Mouse (Mus musculus) spleen, adult 2 months (tissue): ENCODE results near the gene Aff4. TPM values are rescaled to one million over a fixed set of nuclear protein-coding genes. Genes with fewer than 3 reads are reported as not detected.
A peak's percentile ranks its signal among the peaks of the same experiment; 100 is the strongest.

Experiments
- DNase-seq, 2 experiments: peaks; one replicate each; pipeline versions ENCODE4 v3.0.0 to v3.0.0-alpha.2; 2012 to 2021; ENCODE audit warnings: low spot score in 2 of 2, low read depth in 1 of 2
- H3K27ac ChIP-seq: fragments of 200-500 bp; 2 replicates; pipeline ENCODE4 v1.5.1; 2012; ENCODE audit warnings: low read length, inconsistent platforms; ENCODE audit not compliant: insufficient read depth
- H3K27me3 ChIP-seq: fragments of 200-500 bp; 2 replicates; pipeline ENCODE4 v1.6.1; 2012; ENCODE audit warnings: mild to moderate bottlenecking, moderate library complexity, low read length, inconsistent platforms; ENCODE audit not compliant: control insufficient read depth, insufficient read depth
- H3K36me3 ChIP-seq: fragments of 200-500 bp; 2 replicates; pipeline ENCODE4 v1.6.1; 2012; ENCODE audit warnings: mild to moderate bottlenecking, low read length, inconsistent platforms; ENCODE audit not compliant: control insufficient read depth, insufficient read depth
- H3K4me1 ChIP-seq: fragments of 200-500 bp; 2 replicates; pipeline ENCODE4 v1.6.1; 2011; ENCODE audit warnings: inconsistent platforms; ENCODE audit not compliant: control insufficient read depth, insufficient read depth, insufficient read length
- H3K4me3 ChIP-seq: fragments of 200-500 bp; 2 replicates; pipeline ENCODE4 v1.5.1; 2011; ENCODE audit warnings: mild to moderate bottlenecking, inconsistent platforms; ENCODE audit not compliant: insufficient read depth, insufficient read length; ENCODE audit errors: extremely low read depth
- CTCF ChIP-seq: fragments of 200-500 bp; IDR thresholded peaks from 2 replicates; pipeline ENCODE4 v1.5.1; 2011; ENCODE audit warnings: mild to moderate bottlenecking, inconsistent platforms; ENCODE audit not compliant: insufficient read depth, insufficient read length, insufficient replicate concordance; ENCODE audit errors: extremely low read depth
- POLR2A ChIP-seq: fragments of 200-500 bp; IDR thresholded peaks from 2 replicates; pipeline ENCODE4 v1.6.1; 2011; ENCODE audit warnings: low read depth, low read length, inconsistent platforms
- WGBS: fragments of 180-500 bp; shearing (Covaris S2); methylation state at CpG from one replicate; pipeline ENCODE4 v1.1.7; 2018; 5-methylcytosine and 5-hydroxymethylcytosine counted together
- polyA plus RNA-seq: library from polyadenylated mRNA; depleted of rRNA; stranded (reverse); fragments of >200 nt; gene quantifications from 2 replicates; pipeline ENCODE4 v1.2.3, GENCODE M21; 2012

The Aff4 gene
- polyA plus RNA-seq, 1 experiment = 8.9 TPM

- no peaks in the 10 kb centered on the region for H3K27me3 ChIP-seq
- WGBS = under 1% methylated on average over 21 of the region's 21 CpGs
- no peak within 1 kb of the TSS for H3K27ac ChIP-seq
- no peaks in the 10 kb centered on the region; the same call in 1 of the 2 replicates for H3K4me1 ChIP-seq
- DNase-seq = peak; percentile 66 to 86
- H3K36me3 ChIP-seq = peaks cover 13% of the 10 kb centered on the region
- TF ChIP-seq CTCF = no peak
- TF ChIP-seq POLR2A = peak; percentile 44; the same call in 1 of the 2 replicates
- H3K4me3 ChIP-seq = peak within 1 kb of the TSS; percentile 88
Observed at GRCm38 (mm10) chr11:53324512-53324968, 26.1 kb upstream of the Aff4 start, which contains the start of gene Zcchc10. Gene Zcchc10, plus strand, starts transcription at chr11:53324679.

GRCm38 (mm10) chr11:53330325-53330724 is 20.3 kb upstream of the Aff4 start:
- no peaks in the 10 kb centered on the region for H3K27me3 ChIP-seq
- H3K36me3 ChIP-seq = peaks cover 16% of the 10 kb centered on the region
- DNase-seq = no peak
- H3K4me1 ChIP-seq = peaks cover 2% of the 10 kb centered on the region; the same call in 1 of the 2 replicates
- H3K4me3 ChIP-seq = no peak overlapping the region
- H3K27ac ChIP-seq = no peak overlapping the region
- no peak for TF ChIP-seq POLR2A
- TF ChIP-seq CTCF = no peak
- WGBS = 70% methylated on average over 7 of the region's 7 CpGs

GRCm38 (mm10) chr11:53331121-53331520 is 19.5 kb upstream of the Aff4 start:
- H3K27me3 ChIP-seq = no peaks in the 10 kb centered on the region
- no peak overlapping the region for H3K4me3 ChIP-seq
- DNase-seq = no peak
- H3K27ac ChIP-seq = no peak overlapping the region
- H3K4me1 ChIP-seq = peaks cover 2% of the 10 kb centered on the region; the same call in 1 of the 2 replicates
- TF ChIP-seq CTCF = no peak
- TF ChIP-seq POLR2A = no peak
- 97% methylated on average over 6 of the region's 6 CpGs for WGBS
- peaks cover 16% of the 10 kb centered on the region for H3K36me3 ChIP-seq

DNA sequence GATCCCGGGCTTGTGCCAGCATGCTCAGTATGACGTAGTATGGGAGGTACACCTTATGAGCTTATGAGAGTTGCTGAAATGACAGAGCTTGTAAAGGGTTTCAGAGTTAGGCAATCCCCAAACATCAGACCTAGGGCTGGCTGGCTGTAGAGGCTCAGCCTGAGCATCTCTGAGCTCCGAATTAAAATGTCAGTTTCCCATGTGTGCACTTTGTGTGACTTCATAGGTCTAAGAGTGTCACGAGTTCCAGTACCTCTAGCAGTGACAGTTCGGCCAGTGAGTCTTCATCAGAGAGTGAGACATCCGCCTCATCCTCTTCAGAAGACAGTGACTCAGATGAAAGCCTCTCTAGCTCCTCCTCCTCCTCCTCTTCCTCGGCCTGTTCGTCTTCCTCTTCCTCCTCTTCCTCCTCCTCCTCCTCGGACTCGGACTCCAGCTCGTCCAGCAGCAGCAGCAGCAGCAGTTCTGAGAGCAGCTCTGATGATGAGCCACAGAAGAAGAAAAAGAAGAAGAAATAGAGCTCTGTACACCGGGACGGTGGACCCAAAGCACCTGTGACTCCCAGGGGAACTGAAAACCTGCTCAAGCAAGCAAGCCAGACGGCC is 18.5 kb upstream of the Aff4 start:
- Histone ChIP-seq H3K4me3 (no peak overlapping the region), H3K4me1 (peaks cover 2% of the 10 kb centered on the region; the same call in 1 of the 2 replicates), H3K27ac (peak overlapping the region; percentile 40; the same call in 1 of the 2 replicates), H3K27me3 (no peaks in the 10 kb centered on the region), H3K36me3 (peaks cover 16% of the 10 kb centered on the region)
- no peak for TF ChIP-seq CTCF
- TF ChIP-seq POLR2A = no peak
- DNase-seq = no peak
- 73% methylated on average over 14 of the region's 14 CpGs for WGBS

GRCm38 (mm10) chr11:53335505-53336181 is 15.0 kb upstream of the Aff4 start:
- WGBS = 58% methylated on average over 3 of the region's 3 CpGs
- TF ChIP-seq CTCF (no peak), POLR2A (no peak)
- H3K27me3 ChIP-seq = no peaks in the 10 kb centered on the region
- peaks cover 2% of the 10 kb centered on the region; the same call in 1 of the 2 replicates for H3K36me3 ChIP-seq
- H3K27ac ChIP-seq = no peak overlapping the region
- peaks cover 2% of the 10 kb centered on the region; the same call in 1 of the 2 replicates for H3K4me1 ChIP-seq
- no peak for DNase-seq
- H3K4me3 ChIP-seq = no peak overlapping the region

GRCm38 (mm10) chr11:53336182-53336571 is 14.5 kb upstream of the Aff4 start:
- no peak overlapping the region for H3K4me3 ChIP-seq
- H3K27me3 ChIP-seq = no peaks in the 10 kb centered on the region
- no peak overlapping the region for H3K27ac ChIP-seq
- no peak for DNase-seq
- H3K36me3 ChIP-seq = peaks cover 2% of the 10 kb centered on the region; the same call in 1 of the 2 replicates
- H3K4me1 ChIP-seq = peaks cover 2% of the 10 kb centered on the region; the same call in 1 of the 2 replicates
- TF ChIP-seq POLR2A (no peak), CTCF (no peak)

DNA sequence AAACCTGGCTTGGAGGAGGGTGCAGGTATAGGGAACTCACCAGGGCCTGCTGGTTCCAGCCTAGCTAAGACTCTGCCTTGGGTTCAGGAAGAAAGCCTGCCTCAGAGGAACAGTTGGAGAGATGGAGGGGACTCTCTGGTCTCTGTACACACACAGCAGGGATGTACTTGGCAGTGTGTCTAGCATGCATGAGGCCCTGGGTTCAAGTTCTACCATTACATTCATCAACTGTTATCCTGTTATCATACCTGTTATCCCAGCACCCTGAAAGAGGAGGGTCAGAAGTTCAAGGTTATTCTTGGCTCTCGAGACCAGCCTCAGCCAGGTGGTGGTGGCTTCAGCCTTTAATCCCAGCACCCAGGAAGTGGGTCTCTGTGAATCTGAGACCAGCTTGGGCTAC is 13.7 kb upstream of the Aff4 start:
- no peak overlapping the region for H3K4me3 ChIP-seq
- 0 out of 2 replicates have a peak, but pooled peaks cover 2% of the 10 kb centered on the region for H3K36me3 ChIP-seq
- DNase-seq = no peak
- TF ChIP-seq POLR2A = no peak
- WGBS = 59% methylated on average over 1 of the region's 1 CpGs
- no peak overlapping the region for H3K27ac ChIP-seq
- H3K4me1 ChIP-seq = peaks cover 5% of the 10 kb centered on the region; the same call in 1 of the 2 replicates
- no peaks in the 10 kb centered on the region for H3K27me3 ChIP-seq
